ENCODE assay signal across 8 mouse cellular contexts in genomic region chr17:6947984-6948768, GRCm38 (mm10). TPM values are rescaled to one million over a fixed set of nuclear protein-coding genes. Genes with fewer than 3 reads are reported as not detected.
DNase-seq lines count a peak whose midpoint lies in the region; ATAC-seq and TF ChIP-seq lines count a peak whose summit lies in the region.
"Not testable (repeated sequence)": the region's sequence is repeated elsewhere in the genome, so short reads cannot be mapped to it uniquely, and the experiment has no call there.

TSS of gene Rsph3b (minus strand) at chr17:6948682.

- WGBS in hindbrain, embryonic 10.5 days, result 2% methylated on average over 73 of the region's 73 CpGs
- under 1% methylated on average over 58 of the region's 73 CpGs for WGBS in lung, embryonic 16.5 days

- peak within 1 kb of the TSS; percentile 69 for H3K27ac ChIP-seq in MEL (ENCODE audit: control insufficient read depth, low read depth, low read length)
- H3K27ac ChIP-seq in hindbrain, embryonic 10.5 days, result peak within 1 kb of the TSS; percentile 86
- H3K27ac ChIP-seq in lung, embryonic 16.5 days (ENCODE audit: low read length), result peak within 1 kb of the TSS; percentile 85

- TF ChIP-seq RAD21 in MEL (IDR thresholded peaks at IDR 0.05; ENCODE audit: low read depth, low read length), result not testable (repeated sequence)

- DNase-seq in MEL (ENCODE audit: low read depth, low spot score), result peak; percentile 70
- DNase-seq in cerebellum, adult 9-11 months, result peak; percentile 71
- peak; percentile 59 to 78 for DNase-seq in frontal cortex, adult 2 months (ENCODE audit: extremely low spot score in 1 of 2, low spot score in 1 of 2)
- DNase-seq in hindbrain, embryonic 10.5 days (ENCODE audit: low spot score), result peak; percentile 93
- DNase-seq in layer of hippocampus, adult 9-11 months, result peak; percentile 87
- peak; percentile 85 for DNase-seq in ovary, adult 18-20 months (ENCODE audit: low spot score)
- DNase-seq in thymus, postnatal 0 days (ENCODE audit: low spot score), result peak; percentile 72

- peak within 1 kb of the TSS; percentile 62 for H3K9ac ChIP-seq in MEL (ENCODE audit: control insufficient read depth, low read depth, low read length, poor library complexity, severe bottlenecking)
- H3K9ac ChIP-seq in lung, embryonic 16.5 days (ENCODE audit: low read length), result peak within 1 kb of the TSS; percentile 66

- H3K4me3 ChIP-seq in MEL (ENCODE audit: control insufficient read depth in 1 of 2, insufficient read depth in 1 of 2, low read depth in 2 of 2, low read length in 2 of 2), result peak within 1 kb of the TSS; percentile 55 to 72
- H3K4me3 ChIP-seq in hindbrain, embryonic 10.5 days, result peak within 1 kb of the TSS; percentile 62
- peak within 1 kb of the TSS; percentile 59 for H3K4me3 ChIP-seq in lung, embryonic 16.5 days (ENCODE audit: low read length)

- H3K4me2 ChIP-seq in lung, embryonic 16.5 days (ENCODE audit: low read depth, low read length), result peak within 1 kb of the TSS; percentile 65

- H3K79me2 ChIP-seq in MEL (ENCODE audit: control insufficient read depth, insufficient read depth, low read length, poor library complexity), result not testable (repeated sequence)

- not testable (repeated sequence) for TF ChIP-seq CTCF in MEL (IDR thresholded peaks at IDR 0.05 in 2 of 3, conservative IDR thresholded peaks at IDR 0.05 in 1 of 3; ENCODE audit: control insufficient read depth in 1 of 3, insufficient read depth in 1 of 3, low read depth in 2 of 3, low read length in 3 of 3, poor library complexity in 1 of 3, severe bottlenecking in 1 of 3)

- H3K9me3 ChIP-seq in MEL (replicated peaks; ENCODE audit: insufficient read depth, low read length); hindbrain, embryonic 10.5 days; lung, embryonic 16.5 days (ENCODE audit: control insufficient read depth, low read length): not testable (repeated sequence)

- not testable (repeated sequence) for H3K4me1 ChIP-seq in MEL (ENCODE audit: control insufficient read depth in 1 of 2, insufficient read depth in 2 of 2, low read length in 2 of 2); hindbrain, embryonic 10.5 days (replicated peaks); lung, embryonic 16.5 days (replicated peaks; ENCODE audit: control insufficient read depth, insufficient read depth, low read length)

- peak; percentile 97 for ATAC-seq in lung, embryonic 16.5 days (ENCODE audit: low read depth)

- TF ChIP-seq POLR2A in MEL (IDR thresholded peaks at IDR 0.05; ENCODE audit: control insufficient read depth in 1 of 2, insufficient read depth in 1 of 2, low read depth in 1 of 2, low read length in 2 of 2, poor library complexity in 1 of 2), result peak in 1 of 2 experiments; percentile 34; a peak in 1 of 4 replicates

- not testable (repeated sequence) for H3K27me3 ChIP-seq in MEL (ENCODE audit: control insufficient read depth in 1 of 2, insufficient read depth in 2 of 2, low read length in 2 of 2); hindbrain, embryonic 10.5 days (ENCODE audit: insufficient read depth, poor library complexity, severe bottlenecking); lung, embryonic 16.5 days (ENCODE audit: control insufficient read depth, insufficient read depth, low read depth, low read length)

- not testable (repeated sequence) for TF ChIP-seq EP300 in MEL (IDR thresholded peaks at IDR 0.05; ENCODE audit: low read depth in 1 of 2, low read length in 2 of 2)

- not testable (repeated sequence) for H3K36me3 ChIP-seq in MEL (ENCODE audit: control insufficient read depth in 1 of 2, insufficient read depth in 2 of 2, low read length in 2 of 2); hindbrain, embryonic 10.5 days; lung, embryonic 16.5 days (ENCODE audit: control insufficient read depth, insufficient read depth, low read length)

TF ChIP-seq in MEL, 35 proteins besides CTCF, POLR2A, EP300 and RAD21:
- 0 out of 2 replicates have a peak, but pooled peaks have one; percentile 12 for TF ChIP-seq ELF1 (IDR thresholded peaks at IDR 0.05; ENCODE audit: low read depth, low read length)

RNA-seq across cellular contexts. Expression of gene Rsph3b, which starts in this region (rescaled TPM):
- total RNA-seq in MEL (2012; rRNA removed), result 6.6 and 6.8 TPM in 2 replicates
- polyA plus RNA-seq in MEL (2012; ENCODE audit: insufficient read depth in 1 of 2, insufficient read length in 2 of 2, low read depth in 1 of 2, low replicate concordance in 2 of 2, missing spikeins in 1 of 2), result 10 to 100 TPM in 1 of 2 experiments, not detected in 1; 14.7 TPM
- 30.5 and 31.6 TPM in 2 replicates for polyA plus RNA-seq in frontal cortex, adult 2 months (2012; rRNA removed)
- polyA plus RNA-seq in hindbrain, embryonic 10.5 days (2016; fragmentation: Nextera tagmentation; extraction: Ambion mirVana), result 36.4 and 43.4 TPM in 2 replicates
- 48.9 TPM in 2 replicates for polyA plus RNA-seq in lung, embryonic 16.5 days (2015; fragmentation: Nextera tagmentation; extraction: Ambion mirVana)
- 28.2 and 28.3 TPM in 2 replicates for polyA plus RNA-seq in thymus, postnatal 0 days (2015; fragmentation: Nextera tagmentation; extraction: Ambion mirVana)

Comparison
In these comparisons a context has a peak if more than half of its experiments do, and no peak if none do; other contexts are left out.
1. Peak in every context shown above with its lines: DNase-seq, ATAC-seq, H3K4me3 ChIP-seq and H3K27ac ChIP-seq.